Mouse (Mus musculus) lung, postnatal 0 days (tissue): ENCODE data around the gene Ehmt2. TPM values are rescaled to one million over a fixed set of nuclear protein-coding genes. Genes with fewer than 3 reads are reported as not detected.
A peak's percentile ranks its signal among the peaks of the same experiment; 100 is the strongest.
"Not testable (repeated sequence)": the region's sequence is repeated elsewhere in the genome, so short reads cannot be mapped to it uniquely, and the experiment has no call there.

ENCODE experiments used
- ATAC-seq: fragments of 200-750 bp; cut with Nextera tagmentation; 2 replicates; pipeline ENCODE4 v1.8.0; 2017; ENCODE audit warnings: moderate library complexity
- DNase-seq: peaks from one replicate; pipeline ENCODE4 v3.0.0-alpha.2; 2016; ENCODE audit warnings: low spot score
- H3K27ac ChIP-seq: fragments of 300-500 bp; sonication (generic); 2 replicates; pipeline ENCODE4 v1.5.1; 2014; ENCODE audit warnings: antibody characterized with exemption, mild to moderate bottlenecking, low read length, mixed read lengths
- H3K27me3 ChIP-seq: fragments of 300-500 bp; sonication (generic); replicated peaks from 2 replicates; pipeline ENCODE4 v1.6.1; 2014; ENCODE audit warnings: low read length, mixed read lengths; ENCODE audit not compliant: insufficient read depth
- H3K36me3 ChIP-seq: fragments of 300-500 bp; sonication (generic); 2 replicates; pipeline ENCODE4 v1.6.1; 2014; ENCODE audit warnings: low read length, mixed read lengths; ENCODE audit not compliant: insufficient read depth
- H3K4me1 ChIP-seq: fragments of 300-500 bp; sonication (generic); 2 replicates; pipeline ENCODE4 v1.6.1; 2014; ENCODE audit warnings: antibody characterized with exemption, low read depth, low read length, mixed read lengths; ENCODE audit not compliant: insufficient read depth
- H3K4me2 ChIP-seq: fragments of 300-500 bp; sonication (generic); replicated peaks from 2 replicates; pipeline ENCODE4 v1.6.1; 2014; ENCODE audit warnings: low read depth, mild to moderate bottlenecking, low read length, moderate library complexity, mixed read lengths
- H3K4me3 ChIP-seq: fragments of 300-500 bp; sonication (generic); 2 replicates; pipeline ENCODE4 v1.5.1; 2014; ENCODE audit warnings: low read depth, low read length
- H3K9ac ChIP-seq: fragments of 300-500 bp; sonication (generic); replicated peaks from 2 replicates; pipeline ENCODE4 v1.6.1; 2014; ENCODE audit warnings: low read depth, mild to moderate bottlenecking
- H3K9me3 ChIP-seq: fragments of 300-500 bp; sonication (generic); 2 replicates; pipeline ENCODE4 v1.6.1; 2016; ENCODE audit warnings: low read length, mixed read lengths
- CTCF ChIP-seq: IDR thresholded peaks from 2 replicates; pipeline ENCODE4 v1.5.1; 2016; ENCODE audit warnings: antibody characterized with exemption, mild to moderate bottlenecking
- EP300 ChIP-seq: IDR thresholded peaks from 2 replicates; pipeline ENCODE4 v1.6.1; 2016; ENCODE audit warnings: antibody characterized with exemption, mild to moderate bottlenecking, control low read depth
- WGBS: fragments of 180-500 bp; shearing (Covaris S2); extraction: QIAGEN DNeasy Blood & Tissue Kit; methylation state at CpG from one replicate; pipeline ENCODE4 v1.1.7; 2014; 5-methylcytosine and 5-hydroxymethylcytosine counted together
- polyA plus RNA-seq: library from polyadenylated mRNA; unstranded; fragments of >200 nt; fragmentation: Nextera tagmentation; extraction: Ambion mirVana; gene quantifications from 2 replicates; pipeline ENCODE4 v1.2.1, GENCODE M21; 2015

Ehmt2 gene
- polyA plus RNA-seq, 1 experiment from 2014 or later, result 28.7 TPM

GRCm38 (mm10) chr17:34954831-34955230 lies 56.6 kb downstream of the Ehmt2 start:
- Histone ChIP-seq H3K9me3 (no peaks in the 10 kb centered on the region), H3K4me2 (no peak overlapping the region)

DNA sequence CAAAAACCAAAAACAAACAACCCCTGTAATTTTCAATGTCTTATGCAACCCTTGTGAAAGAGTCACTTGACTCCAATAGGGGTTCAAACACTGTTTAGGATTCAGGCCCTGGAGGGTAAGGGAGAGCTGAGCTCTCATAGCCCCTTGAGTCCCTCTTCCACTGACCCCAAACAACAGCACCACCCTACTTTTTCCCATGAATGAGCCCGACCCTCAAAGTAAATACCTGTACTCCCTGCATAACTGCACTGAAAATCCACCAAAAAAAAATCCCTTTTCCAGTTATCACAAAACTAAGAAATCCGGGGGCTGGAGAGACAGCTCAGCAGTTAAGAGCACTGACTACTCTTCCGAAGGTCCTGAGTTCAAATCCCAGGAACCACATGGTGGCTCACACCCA lies 57.6 kb downstream of the Ehmt2 start:
- TF ChIP-seq CTCF (no peak), EP300 (no peak)
- no peak overlapping the region for H3K27ac ChIP-seq
- ATAC-seq, result no peak
- peaks cover 6% of the 10 kb centered on the region; the same call in 1 of the 2 replicates for H3K4me1 ChIP-seq
- H3K36me3 ChIP-seq, result no peaks in the 10 kb centered on the region
- no peak overlapping the region for H3K9ac ChIP-seq
- H3K4me2 ChIP-seq, result no peak overlapping the region
- no peak overlapping the region for H3K4me3 ChIP-seq
- no peaks in the 10 kb centered on the region for H3K9me3 ChIP-seq
- WGBS, result 77% methylated on average over 3 of the region's 3 CpGs
- H3K27me3 ChIP-seq, result no peaks in the 10 kb centered on the region
- DNase-seq, result no peak

More at GRCm38 (mm10) chr17:34954831-34955230, 56.6 kb downstream of the Ehmt2 start:
- Histone ChIP-seq H3K36me3 (no peaks in the 10 kb centered on the region), H3K4me3 (no peak overlapping the region), H3K27ac (no peak overlapping the region), H3K4me1 (peaks cover 6% of the 10 kb centered on the region; the same call in 1 of the 2 replicates), H3K9ac (no peak overlapping the region), H3K27me3 (no peaks in the 10 kb centered on the region)
- DNase-seq, result no peak
- 77% methylated on average over 4 of the region's 4 CpGs for WGBS
- ATAC-seq, result no peak
- TF ChIP-seq EP300, result no peak
- TF ChIP-seq CTCF, result no peak

GRCm38 (mm10) chr17:34956340-34956739 lies 58.1 kb downstream of the Ehmt2 start:
- Histone ChIP-seq H3K36me3 (no peaks in the 10 kb centered on the region), H3K27ac (no peak overlapping the region), H3K4me3 (no peak overlapping the region), H3K4me2 (no peak overlapping the region), H3K27me3 (no peaks in the 10 kb centered on the region), H3K9me3 (no peaks in the 10 kb centered on the region), H3K4me1 (peaks cover 3% of the 10 kb centered on the region; the same call in 1 of the 2 replicates), H3K9ac (no peak overlapping the region)
- TF ChIP-seq CTCF (peak; percentile 67), EP300 (no peak)
- DNase-seq (peak; percentile 75), ATAC-seq (no peak)
- 24% methylated on average over 1 of the region's 1 CpGs for WGBS

DNA sequence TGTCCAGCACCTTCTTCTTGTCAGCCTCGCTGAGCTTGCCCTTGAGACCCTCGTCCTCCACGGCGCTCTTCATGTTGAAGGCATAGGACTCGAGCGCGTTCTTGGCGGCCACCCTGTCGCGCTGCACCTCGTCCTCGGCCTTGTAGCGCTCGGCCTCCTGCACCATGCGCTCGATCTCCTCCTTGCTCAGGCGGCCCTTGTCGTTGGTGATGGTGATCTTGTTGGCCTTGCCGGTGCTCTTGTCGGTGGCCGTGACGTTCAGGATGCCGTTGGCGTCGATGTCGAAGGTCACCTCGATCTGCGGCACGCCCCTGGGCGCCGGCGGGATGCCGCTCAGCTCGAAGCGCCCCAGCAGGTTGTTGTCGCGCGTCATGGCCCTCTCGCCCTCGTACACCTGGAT lies 59.0 kb downstream of the Ehmt2 start:
- not testable (repeated sequence) for H3K27me3 ChIP-seq, H3K9ac ChIP-seq, H3K36me3 ChIP-seq, H3K4me2 ChIP-seq, H3K27ac ChIP-seq, H3K9me3 ChIP-seq, DNase-seq, H3K4me3 ChIP-seq, H3K4me1 ChIP-seq, ATAC-seq
- whole genome bisulfite sequencing, result 17% methylated on average over 32 of the region's 40 CpGs

GRCm38 (mm10) chr17:34957966-34958365 lies 59.7 kb downstream of the Ehmt2 start:
- not testable (repeated sequence) for H3K27me3 ChIP-seq, H3K4me3 ChIP-seq, H3K4me2 ChIP-seq, H3K4me1 ChIP-seq, H3K9me3 ChIP-seq, H3K27ac ChIP-seq, H3K36me3 ChIP-seq, ATAC-seq, H3K9ac ChIP-seq, DNase-seq
- WGBS, result 19% methylated on average over 22 of the region's 40 CpGs

- Histone ChIP-seq H3K4me3 (peak overlapping the region; percentile 57; the same call in 1 of the 2 replicates), H3K4me2 (peak overlapping the region; percentile 52)
- ATAC-seq, result peak; percentile 18
- not testable (repeated sequence) for H3K9ac ChIP-seq, H3K9me3 ChIP-seq, H3K36me3 ChIP-seq, H3K27me3 ChIP-seq, H3K27ac ChIP-seq, DNase-seq, H3K4me1 ChIP-seq
- WGBS, result 1% methylated on average over 13 of the region's 47 CpGs
Measured at GRCm38 (mm10) chr17:34958734-34959129, 60.5 kb downstream of the Ehmt2 start.

- not testable (repeated sequence) for H3K4me1 ChIP-seq, H3K36me3 ChIP-seq
- peak; percentile 96 for DNase-seq
Measured at GRCm38 (mm10) chr17:34959130-34959778, 61.0 kb downstream of the Ehmt2 start, which contains the start of gene Hspa1b. Gene Hspa1b (minus strand): TSS chr17:34959238.

More at GRCm38 (mm10) chr17:34959130-34959778, 61.0 kb downstream of the Ehmt2 start, which contains the start of gene Hspa1b:
- peak within 1 kb of the TSS; percentile 57 for H3K4me3 ChIP-seq
- H3K4me2 ChIP-seq, result peak within 1 kb of the TSS; percentile 68
- H3K9ac ChIP-seq, result peak within 1 kb of the TSS; percentile 48
- H3K27me3 ChIP-seq, H3K9me3 ChIP-seq: not testable (repeated sequence)
- 1% methylated on average over 25 of the region's 32 CpGs for WGBS
- ATAC-seq, result peak; percentile 96
- TF ChIP-seq EP300, result peak; percentile 30
- peak within 1 kb of the TSS; percentile 98 for H3K27ac ChIP-seq
